Mouse (Mus musculus) heart, adult 8-10 months (tissue): ENCODE data around the gene Eml6. TPM values are rescaled to one million over a fixed set of nuclear protein-coding genes. Genes with fewer than 3 reads are reported as not detected.

Experiments
- total RNA-seq, 4 experiments: library from RNA; stranded (reverse); gene quantifications; 2 replicates each; pipeline ENCODE4 v1.2.4; 2022

Eml6 gene
- total RNA-seq, 4 experiments from 2014 or later, result 2.4 to 5.0 (median 2.9) TPM

Other genes starting within 250 kb of the Eml6 start
- gene 4931440F15Rik, start 200.4 kb downstream of the Eml6 start, total RNA-seq, result 1 to 10 TPM; 1.5 to 2.4 (median 1.7) TPM
- 100 to 1,000 TPM; 542 to 588 (median 572) TPM for gene Sptbn1, start 242.1 kb upstream of the Eml6 start, total RNA-seq